Mouse (Mus musculus) adipocyte (in vitro differentiated cells): ENCODE data around the gene Aff4.
A peak's percentile ranks its signal among the peaks of the same experiment; 100 is the strongest.
"Not testable (repeated sequence)": the region's sequence is repeated elsewhere in the genome, so short reads cannot be mapped to it uniquely, and the experiment has no call there.

Experiments used
- DNase-seq: peaks from one replicate; pipeline ENCODE4 v3.0.0-alpha.2; 2016; ENCODE audit warnings: low spot score

Aff4 gene

DNA sequence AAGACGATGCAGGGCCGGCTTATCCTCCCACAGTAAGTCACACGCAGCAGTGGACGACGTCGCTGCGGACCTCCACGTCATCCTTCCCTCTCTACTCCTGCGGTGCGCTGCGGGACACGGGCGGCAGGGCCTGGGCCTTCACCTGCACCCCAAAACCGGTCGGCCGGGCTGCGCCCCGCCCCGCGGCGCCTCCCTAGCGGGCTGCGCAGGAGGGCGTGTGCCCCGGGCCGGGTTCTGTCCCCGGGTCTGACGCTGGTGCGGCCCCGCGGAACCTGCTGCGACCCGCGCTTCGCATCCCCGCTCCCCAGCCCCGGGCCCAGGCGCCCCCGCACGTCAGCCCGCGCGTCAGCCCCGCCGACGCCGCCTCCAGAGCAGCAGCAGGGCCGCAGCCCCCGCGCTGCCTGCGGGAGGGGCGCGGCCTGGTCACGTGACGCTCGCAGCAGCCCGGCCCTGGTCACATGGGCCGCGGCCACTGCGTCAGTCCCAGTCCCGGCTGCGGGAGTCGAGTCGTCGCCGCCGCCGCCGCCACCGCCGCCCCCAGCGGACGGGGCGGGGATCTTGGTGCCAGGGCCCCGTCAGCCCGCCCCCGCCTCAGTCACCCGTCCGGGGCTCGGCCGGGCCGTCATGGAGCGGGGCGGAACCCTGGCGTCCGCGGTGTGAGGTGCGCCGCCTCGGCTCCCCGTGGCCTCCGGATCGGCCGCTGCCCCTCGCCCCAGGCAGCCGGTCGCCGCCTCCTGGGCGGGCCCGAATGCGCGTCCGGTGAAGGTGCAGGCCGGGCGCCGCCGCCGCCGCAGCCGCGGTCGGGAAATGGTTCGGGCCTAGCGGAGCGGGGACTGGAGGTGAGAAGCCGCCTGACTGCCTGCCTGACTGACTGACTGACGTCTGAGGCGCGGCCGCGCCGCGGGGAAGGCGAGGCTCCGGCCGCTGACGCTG is at the start of gene Aff4:
Gene Aff4, plus strand, starts transcription at position 543 of the 933 bp plus-strand sequence.
- DNase-seq = peak; percentile 83

DNA sequence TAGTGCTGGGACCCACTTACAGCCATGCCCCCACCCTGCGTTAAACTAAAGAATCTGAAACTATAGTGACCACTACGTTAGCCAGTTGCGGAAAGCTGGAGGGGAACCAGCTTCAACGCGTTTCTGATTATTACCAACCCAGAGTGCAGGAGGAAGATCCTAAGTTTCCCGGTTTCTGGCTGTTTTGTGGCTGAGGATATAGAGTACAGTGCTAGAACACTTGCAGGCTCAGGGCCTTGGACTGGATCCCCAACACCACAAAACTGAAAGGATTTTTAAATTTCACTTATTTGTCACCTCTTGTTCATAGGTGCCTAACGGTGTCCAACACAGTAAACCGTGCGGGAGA is 49.5 kb upstream of the Aff4 start:
- peak; percentile 32 for DNase-seq

DNA sequence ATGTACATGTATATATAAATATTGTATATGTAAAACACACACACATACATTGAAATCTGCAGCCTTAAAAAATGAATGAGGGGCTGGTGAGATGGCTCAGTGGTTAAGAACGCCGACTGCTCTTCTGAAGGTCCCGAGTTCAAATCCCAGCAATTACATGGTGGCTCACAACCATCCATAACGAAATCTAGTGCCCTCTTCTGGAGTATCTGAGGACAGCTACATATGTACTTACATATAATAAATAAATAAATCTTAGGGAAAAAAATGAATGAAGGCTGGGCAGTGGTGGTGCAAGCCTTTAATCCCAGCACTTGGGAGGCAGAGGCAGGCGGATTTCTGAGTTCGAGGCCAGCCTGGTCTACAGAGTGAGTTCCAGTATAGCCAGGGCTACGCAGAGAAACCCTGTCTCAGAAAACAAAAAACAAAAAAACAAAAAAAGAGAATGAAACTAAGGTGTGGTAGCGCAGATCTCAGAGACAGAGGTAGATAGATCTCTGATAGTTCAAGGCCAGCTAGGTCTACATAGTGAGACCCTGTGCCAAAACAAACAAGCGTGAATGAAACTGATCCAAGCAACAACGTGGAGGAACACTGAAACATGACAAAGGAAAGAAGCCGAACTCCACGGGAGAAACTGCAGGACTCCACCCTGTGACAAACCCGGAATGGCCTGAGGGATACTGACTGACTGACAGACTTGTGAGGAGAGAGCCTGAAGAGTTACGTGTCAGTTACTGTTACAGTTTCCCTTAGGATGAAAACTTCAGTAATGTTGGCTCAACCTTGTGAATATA is 46.4 kb upstream of the Aff4 start:
- DNase-seq = no peak

DNA sequence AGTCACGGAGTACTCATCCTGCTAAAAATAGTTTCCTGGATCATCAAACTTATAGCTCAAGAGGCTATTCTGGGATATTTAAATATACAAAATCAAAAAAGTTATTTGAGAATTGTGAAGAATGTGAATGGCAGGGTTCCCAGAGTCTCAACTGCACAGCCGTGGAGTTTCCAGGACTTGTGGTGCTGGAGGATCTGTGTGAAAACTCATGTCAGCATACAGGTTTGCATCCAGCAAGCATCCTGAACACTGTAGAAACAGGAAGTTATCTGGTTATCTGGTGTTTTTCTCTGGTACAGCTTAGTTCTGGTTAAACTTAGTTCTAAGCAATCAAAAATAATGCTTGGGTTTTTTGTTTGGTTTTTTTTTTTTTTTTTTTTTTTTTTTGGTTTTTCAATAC is 43.7 kb upstream of the Aff4 start:
- DNase-seq = peak; percentile 74

DNA sequence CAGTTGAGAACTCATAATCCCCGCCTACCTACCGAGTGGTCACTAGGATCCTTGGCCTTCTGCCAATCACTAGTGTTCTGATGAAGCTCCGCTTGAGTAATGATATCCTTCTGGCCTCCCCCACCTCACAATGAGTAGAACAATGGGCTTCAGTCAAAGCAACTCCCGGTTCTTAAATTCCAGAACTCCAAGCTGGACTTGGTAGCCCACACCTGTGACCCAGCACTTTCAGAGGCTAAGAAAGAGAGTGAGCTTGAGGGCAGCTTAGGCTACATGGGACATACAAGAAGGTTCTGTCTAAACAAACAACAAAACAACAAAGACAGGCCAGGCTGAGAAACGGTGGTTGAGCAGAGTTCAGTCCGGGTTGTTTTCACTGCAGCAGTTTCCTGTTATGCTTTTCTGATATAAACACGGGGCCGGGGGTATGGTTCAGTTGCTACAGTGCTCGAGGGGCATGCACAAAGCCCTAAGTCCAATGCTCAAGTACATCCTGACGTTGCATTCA is 43.0 kb upstream of the Aff4 start:
- DNase-seq = peak; percentile 44

DNA sequence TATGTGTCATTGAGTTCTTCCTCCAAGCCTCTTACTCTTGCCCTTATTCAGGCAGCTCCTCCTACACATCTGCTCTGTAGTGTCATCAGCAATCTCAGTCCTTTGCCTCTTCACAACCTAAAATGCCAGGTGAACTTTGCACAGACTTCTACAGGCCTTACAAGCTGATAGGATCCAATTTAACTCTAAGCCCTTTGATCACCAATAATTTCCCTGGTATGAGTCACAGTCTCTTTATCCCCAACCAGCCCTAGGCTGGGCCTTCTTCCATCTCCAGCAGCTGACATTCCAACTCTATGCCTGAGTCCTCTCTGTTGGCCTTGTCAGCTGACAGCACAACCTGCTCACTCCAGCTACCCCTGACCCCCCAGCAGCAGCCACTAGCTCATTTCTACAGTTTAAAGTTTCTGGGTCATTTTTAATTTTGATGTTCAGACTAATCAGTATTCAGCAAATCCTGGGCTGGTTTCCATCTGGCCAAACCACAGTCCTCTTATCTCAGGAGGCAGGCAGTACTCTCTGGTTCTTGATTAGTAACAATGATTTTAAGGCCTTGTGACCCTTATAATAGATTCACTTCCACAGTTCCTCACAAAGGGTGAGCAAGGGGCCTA is 42.3 kb upstream of the Aff4 start:
- DNase-seq = peak; percentile 86

DNA sequence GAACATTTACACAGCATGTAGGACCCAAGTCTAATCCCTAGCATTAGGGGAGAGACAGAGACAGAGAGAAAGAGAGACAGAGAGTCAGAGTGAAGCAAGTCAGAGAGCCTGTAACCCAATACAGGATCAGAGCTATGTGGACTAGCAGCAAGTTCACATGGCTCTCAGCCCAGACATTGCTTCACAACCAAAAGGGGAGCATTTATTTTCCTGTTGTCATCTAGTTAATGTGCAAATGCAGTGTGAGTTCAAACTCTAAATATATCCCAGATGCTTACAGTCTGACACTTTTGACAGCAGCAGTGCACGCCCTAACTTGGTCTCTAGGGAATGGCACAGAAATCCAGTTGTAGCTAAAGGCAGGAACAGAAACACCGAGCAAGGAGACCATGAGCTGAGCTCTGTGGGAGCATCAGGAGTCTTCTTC is 41.7 kb upstream of the Aff4 start:
- peak; percentile 99 for DNase-seq

DNA sequence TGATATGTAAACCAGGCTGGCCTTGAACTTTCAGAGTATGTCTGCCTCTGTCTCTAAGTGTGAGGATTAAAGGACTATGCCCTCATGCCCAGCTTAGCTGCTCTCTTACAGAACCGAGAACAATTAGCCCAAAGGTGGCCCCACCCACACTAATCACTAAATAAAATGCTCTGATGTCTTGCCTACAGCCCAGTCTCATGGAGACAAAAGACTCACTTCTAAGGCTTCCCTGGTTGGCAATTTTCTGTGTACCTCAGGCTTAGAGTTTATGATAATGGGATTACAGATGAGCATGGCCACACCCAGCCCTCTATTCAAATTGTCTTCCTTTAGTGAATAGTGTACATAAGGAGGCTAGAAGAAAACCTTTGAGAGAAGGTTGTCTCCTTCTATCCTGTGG is 39.2 kb upstream of the Aff4 start:
- no peak for DNase-seq

DNA sequence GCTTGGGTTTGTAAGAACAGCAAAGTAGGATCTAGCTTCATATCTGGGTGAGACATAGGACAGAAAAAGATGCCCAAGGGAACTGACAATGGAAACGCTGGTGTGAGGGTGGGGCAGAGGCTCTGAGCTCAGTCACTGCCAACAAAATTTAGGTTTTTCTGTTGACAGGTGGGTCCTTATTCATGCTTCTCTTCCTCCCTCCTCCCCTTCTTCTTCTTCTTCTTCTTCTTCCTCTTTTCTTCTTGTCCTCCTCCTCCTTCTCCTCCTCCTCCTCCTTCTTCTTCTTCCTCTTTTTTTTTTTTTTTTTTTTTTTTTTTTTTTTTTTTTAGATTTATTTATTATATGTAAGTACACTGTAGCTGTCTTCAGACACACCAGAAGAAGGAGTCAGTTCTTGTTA is 37.8 kb upstream of the Aff4 start:
- not testable (repeated sequence) for DNase-seq

DNA sequence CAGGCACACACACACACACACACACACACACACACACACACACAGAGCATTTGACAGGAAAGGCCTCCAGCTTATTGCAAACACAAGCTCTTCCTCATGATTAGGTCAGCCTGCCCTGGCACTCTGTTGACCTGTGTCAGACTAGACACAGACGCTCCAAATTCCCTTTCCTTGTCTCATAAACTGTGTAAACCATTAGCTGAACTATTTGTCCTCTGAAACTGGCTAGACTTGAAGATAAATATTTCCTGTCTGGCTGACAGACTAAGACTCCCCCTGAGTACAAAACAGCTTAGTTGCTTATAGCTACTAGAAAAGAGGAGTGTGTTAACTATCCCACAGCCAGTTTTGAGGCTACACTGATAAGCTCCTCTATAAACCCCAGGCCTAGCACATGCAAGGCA is 35.9 kb upstream of the Aff4 start:
- peak; percentile 57 for DNase-seq

DNA sequence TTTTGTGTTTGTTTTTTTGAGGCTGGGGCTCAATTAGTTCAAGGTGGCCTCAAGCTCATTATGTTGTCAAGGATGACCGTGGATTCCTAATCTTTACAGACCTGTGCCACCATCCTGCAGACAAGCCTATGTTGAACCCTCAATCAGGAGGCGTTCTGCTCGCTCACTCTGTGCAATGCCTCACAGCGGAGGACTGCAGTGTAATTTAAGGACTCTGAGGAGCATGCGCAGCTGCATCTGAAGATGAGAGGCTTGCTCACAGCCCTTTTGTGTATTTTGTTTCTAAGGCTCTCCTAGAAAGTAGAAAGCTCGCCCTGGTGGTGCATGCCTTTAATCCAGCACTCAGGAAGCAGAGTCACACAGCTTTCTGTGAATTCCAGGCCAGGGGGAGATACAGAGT is 33.6 kb upstream of the Aff4 start:
- DNase-seq = no peak

DNA sequence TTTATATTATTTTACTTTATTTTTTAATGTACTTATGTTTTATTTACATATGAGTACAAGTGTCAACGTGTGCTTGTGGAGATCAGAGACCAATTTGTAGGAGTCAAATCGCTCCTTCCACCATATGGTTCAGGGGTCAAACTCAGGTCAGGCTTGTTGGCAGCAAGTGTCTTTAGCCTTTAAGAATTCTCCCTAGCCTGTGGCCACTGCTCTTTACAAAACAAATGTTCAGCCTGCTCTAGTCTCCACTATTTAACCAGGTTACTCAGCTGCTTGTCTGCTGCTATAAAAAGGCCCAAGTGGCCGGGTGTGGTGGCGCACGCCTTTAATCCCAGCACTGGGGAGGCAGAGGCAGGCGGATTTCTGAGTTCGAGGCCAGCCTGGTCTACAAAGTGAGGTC is 32.6 kb upstream of the Aff4 start:
- DNase-seq = no peak

DNA sequence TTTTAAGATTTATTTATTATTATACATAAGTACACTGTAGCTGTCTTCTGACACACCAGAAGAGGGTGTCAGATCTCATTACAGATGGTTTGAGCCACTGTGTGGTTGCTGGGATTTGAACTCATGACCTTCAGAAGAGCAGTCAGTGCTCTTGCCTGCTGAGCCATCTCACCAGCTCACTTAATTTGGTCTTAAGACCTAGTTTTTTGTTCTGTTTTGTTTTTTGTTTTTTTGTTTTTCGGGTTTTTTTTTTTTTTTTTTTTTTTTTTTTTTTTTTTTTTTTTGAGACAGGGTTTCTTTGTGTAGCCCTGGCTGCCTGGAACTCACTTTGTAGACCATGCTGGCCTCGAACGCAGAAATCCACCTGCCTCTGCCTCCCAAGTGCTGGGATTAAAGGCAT is 32.1 kb upstream of the Aff4 start:
- DNase-seq = not testable (repeated sequence)

DNA sequence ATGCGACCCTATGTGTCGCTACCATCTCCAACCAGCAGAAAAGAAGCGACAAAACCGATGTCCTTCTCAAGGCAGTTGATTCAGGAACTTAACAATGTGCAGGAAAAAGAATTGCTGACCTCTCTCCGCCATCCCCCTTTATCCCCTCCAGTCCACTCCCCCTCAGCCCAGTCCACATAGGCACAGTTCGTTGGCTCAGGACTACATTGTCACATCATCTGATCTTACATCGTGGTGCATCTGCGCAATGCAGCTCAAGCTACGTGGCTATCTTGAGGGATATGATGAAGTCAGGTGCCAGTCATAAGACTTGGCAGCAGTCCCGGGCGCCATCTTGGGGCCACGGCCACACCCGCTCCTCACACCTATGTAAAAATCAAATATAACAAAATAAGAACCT is 30.8 kb upstream of the Aff4 start:
- not testable (repeated sequence) for DNase-seq

DNA sequence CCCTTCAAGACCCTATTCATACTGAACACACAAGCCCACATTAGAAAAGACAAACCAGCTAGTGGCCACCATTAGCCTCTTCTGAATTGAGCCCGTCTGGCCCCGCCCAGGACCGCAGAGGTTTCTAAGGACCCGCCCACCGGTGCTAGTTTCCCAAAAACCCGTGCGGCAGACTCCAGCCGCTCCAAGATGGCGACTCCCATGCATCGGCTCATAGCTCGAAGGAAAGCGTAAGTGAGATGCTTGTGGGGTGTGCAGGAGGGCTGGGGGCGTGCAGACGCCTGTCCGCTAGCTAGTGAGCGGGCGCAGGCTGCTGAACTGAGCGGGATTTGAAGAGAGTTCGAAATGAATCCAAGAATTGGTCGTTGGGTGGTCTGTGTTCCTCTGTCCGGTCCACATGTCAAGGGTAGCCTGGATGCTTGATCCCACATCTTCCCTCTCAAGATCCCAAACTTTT is 26.1 kb upstream of the Aff4 start, which contains the start of gene Zcchc10:
Gene Zcchc10, plus strand, starts transcription at position 168 of the 457 bp plus-strand sequence.
- peak; percentile 92 for DNase-seq

DNA sequence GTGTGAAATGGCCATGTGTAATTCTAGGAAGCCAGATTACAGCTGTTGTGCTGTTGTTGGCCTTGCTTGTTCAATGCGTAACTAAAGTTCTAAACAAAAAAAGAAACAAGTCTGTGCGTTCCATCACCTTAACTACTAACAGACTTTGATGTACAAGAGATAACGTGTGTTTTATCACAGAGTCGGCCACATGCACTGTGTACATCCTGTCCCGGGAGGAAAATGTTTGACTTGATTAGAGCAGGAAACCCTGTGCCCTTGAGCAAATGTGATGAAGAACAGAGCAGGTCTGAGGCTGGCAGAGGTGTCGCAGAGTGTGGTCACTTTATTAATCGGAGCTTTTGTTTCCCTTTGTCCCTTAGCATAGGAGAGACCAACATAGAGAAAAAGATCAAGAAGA is 20.3 kb upstream of the Aff4 start:
- no peak for DNase-seq

DNA sequence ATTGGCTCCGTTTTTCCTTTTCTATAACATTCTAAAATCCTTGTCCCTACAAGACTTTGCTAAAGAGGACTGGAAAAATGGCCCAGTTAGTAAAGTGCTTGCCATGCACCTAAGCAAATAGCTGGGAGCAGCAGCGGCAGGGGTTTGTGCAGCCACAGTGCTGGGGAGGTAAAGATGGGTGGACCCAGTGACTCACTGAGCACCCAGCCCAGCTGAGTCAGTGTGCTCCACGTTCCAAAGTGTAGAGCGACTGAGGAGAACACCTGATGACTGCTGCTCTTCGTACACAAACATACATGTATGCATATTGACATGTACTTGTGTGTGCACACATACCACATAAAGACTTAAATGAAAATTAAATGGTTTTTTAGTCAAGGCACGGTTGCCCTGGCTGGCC is 19.5 kb upstream of the Aff4 start:
- no peak for DNase-seq

DNA sequence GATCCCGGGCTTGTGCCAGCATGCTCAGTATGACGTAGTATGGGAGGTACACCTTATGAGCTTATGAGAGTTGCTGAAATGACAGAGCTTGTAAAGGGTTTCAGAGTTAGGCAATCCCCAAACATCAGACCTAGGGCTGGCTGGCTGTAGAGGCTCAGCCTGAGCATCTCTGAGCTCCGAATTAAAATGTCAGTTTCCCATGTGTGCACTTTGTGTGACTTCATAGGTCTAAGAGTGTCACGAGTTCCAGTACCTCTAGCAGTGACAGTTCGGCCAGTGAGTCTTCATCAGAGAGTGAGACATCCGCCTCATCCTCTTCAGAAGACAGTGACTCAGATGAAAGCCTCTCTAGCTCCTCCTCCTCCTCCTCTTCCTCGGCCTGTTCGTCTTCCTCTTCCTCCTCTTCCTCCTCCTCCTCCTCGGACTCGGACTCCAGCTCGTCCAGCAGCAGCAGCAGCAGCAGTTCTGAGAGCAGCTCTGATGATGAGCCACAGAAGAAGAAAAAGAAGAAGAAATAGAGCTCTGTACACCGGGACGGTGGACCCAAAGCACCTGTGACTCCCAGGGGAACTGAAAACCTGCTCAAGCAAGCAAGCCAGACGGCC is 18.5 kb upstream of the Aff4 start:
- DNase-seq = no peak

DNA sequence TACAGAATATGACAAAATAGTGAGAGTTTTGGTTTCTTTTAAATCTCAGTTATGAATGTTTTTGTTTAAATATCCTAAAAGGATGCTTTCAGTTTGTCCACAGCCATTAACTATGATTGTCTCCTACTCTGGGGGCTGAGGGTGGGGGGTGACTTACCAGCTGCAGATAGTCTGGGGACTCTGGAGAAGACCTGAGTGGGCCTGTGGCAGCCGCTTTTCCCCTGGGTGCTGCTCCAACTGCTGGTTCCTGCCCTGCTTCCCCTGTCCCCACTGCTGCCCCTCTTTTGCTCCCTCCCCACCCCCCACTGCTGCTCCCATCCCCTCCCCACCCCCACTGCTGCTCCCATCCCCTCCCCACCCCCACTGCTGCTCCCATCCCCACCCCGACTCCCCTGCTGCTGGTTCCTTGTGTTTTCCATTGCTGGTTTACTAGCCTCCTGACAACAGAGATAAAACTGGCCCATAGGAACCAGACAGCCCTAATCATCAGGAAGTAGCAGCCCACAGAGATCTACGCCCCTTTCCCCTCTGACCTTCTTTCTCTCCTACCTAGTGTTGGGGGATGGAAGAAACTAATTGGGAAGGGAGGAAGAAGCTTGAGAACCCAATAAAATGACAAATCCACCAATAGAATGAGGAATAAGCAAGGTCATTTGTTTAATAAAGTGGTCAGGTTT is 15.0 kb upstream of the Aff4 start:
- DNase-seq = no peak

DNA sequence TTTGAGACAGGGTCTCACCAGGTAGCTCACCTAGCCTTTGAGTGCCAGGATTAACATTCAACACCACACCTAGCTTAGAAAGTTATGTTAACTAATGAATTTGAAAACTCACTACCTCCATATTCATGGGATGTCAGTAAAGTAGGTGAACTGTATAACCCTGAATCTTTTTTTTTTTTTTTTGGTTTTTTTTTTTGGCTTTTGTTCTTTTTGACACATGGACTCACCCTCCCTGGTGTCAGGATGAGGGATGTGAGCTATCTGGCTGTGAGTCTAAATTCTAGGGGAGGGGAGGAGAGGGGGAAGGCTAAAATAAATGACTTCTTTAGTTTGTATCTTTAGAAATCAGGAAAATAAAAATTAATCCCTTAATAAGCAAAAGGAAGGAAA is 14.5 kb upstream of the Aff4 start:
- DNase-seq = no peak

DNA sequence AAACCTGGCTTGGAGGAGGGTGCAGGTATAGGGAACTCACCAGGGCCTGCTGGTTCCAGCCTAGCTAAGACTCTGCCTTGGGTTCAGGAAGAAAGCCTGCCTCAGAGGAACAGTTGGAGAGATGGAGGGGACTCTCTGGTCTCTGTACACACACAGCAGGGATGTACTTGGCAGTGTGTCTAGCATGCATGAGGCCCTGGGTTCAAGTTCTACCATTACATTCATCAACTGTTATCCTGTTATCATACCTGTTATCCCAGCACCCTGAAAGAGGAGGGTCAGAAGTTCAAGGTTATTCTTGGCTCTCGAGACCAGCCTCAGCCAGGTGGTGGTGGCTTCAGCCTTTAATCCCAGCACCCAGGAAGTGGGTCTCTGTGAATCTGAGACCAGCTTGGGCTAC is 13.7 kb upstream of the Aff4 start:
- DNase-seq = no peak
